Mouse (Mus musculus): Measurements from ENCODE around the gene Slc39a1. TPM values are rescaled to one million over a fixed set of nuclear protein-coding genes. Genes with fewer than 3 reads are reported as not detected.

The Slc39a1 gene
- 10 to 100 TPM; 62.0 to 65.5 TPM for total RNA-seq (2021)
- long read RNA-seq, experiment 1, transcript Slc39a1-201 (4 exons, 2,364 nt), result major isoform, 21 of 26 reads
- long read RNA-seq, experiment 1, partial matches to known transcripts, result 3 of 26 reads
- long read RNA-seq, experiment 1, other reads (novel, unspliced or antisense), result 2 of 26 reads
- long read RNA-seq, experiment 2, transcript Slc39a1-201 (4 exons, 2,364 nt), result major isoform, 7 of 12 reads
- long read RNA-seq, experiment 2, partial matches to known transcripts, result 0 of 12 reads
- long read RNA-seq, experiment 2, other reads (novel, unspliced or antisense), result 5 of 12 reads

GRCm38 (mm10) chr3:90247960-90248745 is at the start of gene Slc39a1:
Gene Slc39a1, plus strand, starts transcription at chr3:90248172.
- peak; percentile 96 to 97 for DNase-seq

GRCm38 (mm10) chr3:90202884-90203283 is 45.1 kb upstream of the Slc39a1 start:
- no peak for DNase-seq

GRCm38 (mm10) chr3:90203619-90204018 is 44.4 kb upstream of the Slc39a1 start:
- no peak for DNase-seq

- DNase-seq, result no peak
Measured at GRCm38 (mm10) chr3:90204582-90204981, 43.4 kb upstream of the Slc39a1 start.

- DNase-seq, result no peak
Measured at GRCm38 (mm10) chr3:90208662-90209061, 39.3 kb upstream of the Slc39a1 start.

- no peak for DNase-seq
Measured at GRCm38 (mm10) chr3:90209908-90210566, 37.9 kb upstream of the Slc39a1 start.

- no peak for DNase-seq
Measured at GRCm38 (mm10) chr3:90211475-90212398, 36.2 kb upstream of the Slc39a1 start.

- DNase-seq, result no peak
Measured at GRCm38 (mm10) chr3:90212723-90213122, 35.2 kb upstream of the Slc39a1 start.

- peak; percentile 95 to 96 for DNase-seq
Measured at GRCm38 (mm10) chr3:90213377-90213866, 34.5 kb upstream of the Slc39a1 start, which contains the start of the genes Rps27 and Rab13. Gene Rps27, minus strand, starts transcription at chr3:90213651. Gene Rab13, plus strand, starts transcription at chr3:90213695.

GRCm38 (mm10) chr3:90213956-90214684 is 33.9 kb upstream of the Slc39a1 start:
- DNase-seq, result peak in 1 of 2 experiments; percentile 37

- DNase-seq, result no peak
Measured at GRCm38 (mm10) chr3:90215825-90216380, 32.1 kb upstream of the Slc39a1 start.

GRCm38 (mm10) chr3:90220088-90220487 is 27.9 kb upstream of the Slc39a1 start:
- peak; percentile 57 to 76 for DNase-seq

- peak; percentile 89 to 92 for DNase-seq
Measured at GRCm38 (mm10) chr3:90220531-90220951, 27.4 kb upstream of the Slc39a1 start.

GRCm38 (mm10) chr3:90221123-90221522 is 26.8 kb upstream of the Slc39a1 start:
- DNase-seq, result no peak

GRCm38 (mm10) chr3:90222455-90222854 is 25.5 kb upstream of the Slc39a1 start:
- no peak for DNase-seq

- no peak for DNase-seq
Measured at GRCm38 (mm10) chr3:90222941-90223340, 25.0 kb upstream of the Slc39a1 start.

- no peak for DNase-seq
Measured at GRCm38 (mm10) chr3:90224331-90224730, 23.6 kb upstream of the Slc39a1 start.

- DNase-seq, result no peak
Measured at GRCm38 (mm10) chr3:90231075-90231474, 16.9 kb upstream of the Slc39a1 start.

- peak; percentile 94 to 96 for DNase-seq
Measured at GRCm38 (mm10) chr3:90231507-90232333, 16.3 kb upstream of the Slc39a1 start, which contains the start of gene Jtb. Gene Jtb, plus strand, starts transcription at chr3:90231597.
